Mouse (Mus musculus): ENCODE results near the gene Ipo7. TPM values are rescaled to one million over a fixed set of nuclear protein-coding genes. Genes with fewer than 3 reads are reported as not detected.

Gene Ipo7
- total RNA-seq, 2 experiments from 2014 or later = 73.0 to 158 TPM

DNA sequence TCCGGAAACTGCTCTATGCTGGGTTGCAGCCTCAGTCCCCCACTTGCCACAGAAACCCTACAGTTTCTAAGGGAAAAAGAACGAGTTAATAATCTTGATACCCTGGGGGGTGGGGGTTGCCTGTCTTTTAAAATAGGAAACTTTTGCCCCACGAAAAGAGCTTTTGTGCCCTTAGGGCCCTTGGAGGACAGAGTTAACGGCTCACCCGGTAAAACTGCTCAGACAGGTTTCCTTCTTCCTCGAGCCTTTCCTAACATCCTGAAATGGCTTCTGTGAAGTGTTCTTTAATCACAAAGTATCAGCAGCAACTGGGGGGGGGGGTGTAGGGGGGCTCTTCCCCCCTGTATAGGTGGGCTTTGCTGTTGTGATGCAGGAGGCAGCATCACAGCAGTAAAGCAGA, 82.8 kb downstream of the Ipo7 start:
- no peak for ATAC-seq (ENCODE audit: poor library complexity, severe bottlenecking)

DNA sequence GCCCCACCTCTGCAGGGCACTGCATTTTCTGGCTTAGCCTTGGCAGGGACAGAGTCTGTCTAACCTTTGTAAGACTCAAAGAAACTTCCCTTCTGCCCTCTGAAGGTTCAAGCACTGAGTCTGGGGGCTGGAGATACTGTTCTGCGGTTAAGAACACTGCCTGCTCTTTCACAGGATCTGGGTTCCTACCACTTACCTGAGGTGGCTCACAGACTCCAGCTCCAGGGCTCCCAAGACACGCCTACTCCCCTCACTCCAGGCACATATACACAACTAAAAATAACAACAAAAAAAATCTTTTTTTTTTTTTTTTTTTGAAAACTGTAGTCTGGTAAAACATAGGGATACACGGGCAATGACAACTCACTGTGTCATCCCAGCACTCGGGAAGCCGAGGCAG, 83.2 kb downstream of the Ipo7 start:
- ATAC-seq (ENCODE audit: poor library complexity, severe bottlenecking) = no peak

DNA sequence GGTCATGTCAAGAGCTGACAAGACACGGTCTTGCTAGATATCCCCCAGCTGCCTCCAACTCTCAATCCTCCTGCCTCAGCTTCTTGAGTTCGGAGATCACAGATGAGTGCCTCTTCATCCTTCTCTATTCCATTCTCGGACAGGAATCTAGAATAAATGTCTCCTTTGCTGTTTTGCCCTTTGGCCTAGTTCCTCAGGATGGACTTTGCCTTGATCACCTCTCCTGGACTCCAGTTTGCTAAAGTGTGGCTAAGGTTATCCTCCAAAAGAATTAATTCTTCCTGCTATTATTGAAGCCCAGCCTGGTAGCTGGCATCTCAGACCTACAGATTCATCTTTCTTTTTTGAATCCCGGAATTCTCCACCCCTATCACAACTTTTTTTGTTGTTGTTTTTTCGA, 87.0 kb downstream of the Ipo7 start:
- no peak for ATAC-seq (ENCODE audit: poor library complexity, severe bottlenecking)

Other genes starting within 250 kb of the Ipo7 start
- gene Nrip3, start 236.2 kb upstream of the Ipo7 start, total RNA-seq (2015) = 0.04 TPM in 1 of 2 replicates, not detected in the other
- gene Nrip3, start 236.2 kb upstream of the Ipo7 start, total RNA-seq (2017) = not detected in 2 replicates
- not detected in 2 replicates for gene Scube2, start 152.6 kb upstream of the Ipo7 start, total RNA-seq (2015)
- not detected in 2 replicates for gene Scube2, start 152.6 kb upstream of the Ipo7 start, total RNA-seq (2017)
- 152 and 157 TPM in 2 replicates for gene Dennd5a, start 57.8 kb upstream of the Ipo7 start, total RNA-seq (2015)
- 102 and 128 TPM in 2 replicates for gene Dennd5a, start 57.8 kb upstream of the Ipo7 start, total RNA-seq (2017)
- 34.0 and 38.7 TPM in 2 replicates for gene Tmem41b, start 31.3 kb upstream of the Ipo7 start, total RNA-seq (2015)
- 31.5 and 40.0 TPM in 2 replicates for gene Tmem41b, start 31.3 kb upstream of the Ipo7 start, total RNA-seq (2017)
- 29.3 and 30.8 TPM in 2 replicates for gene Zfp143, start 42.9 kb downstream of the Ipo7 start, total RNA-seq (2015)
- gene Zfp143, start 42.9 kb downstream of the Ipo7 start, total RNA-seq (2017) = 39.9 and 44.9 TPM in 2 replicates
- gene Wee1, start 103.8 kb downstream of the Ipo7 start, total RNA-seq (2015) = 34.9 and 35.7 TPM in 2 replicates
- 17.7 and 21.5 TPM in 2 replicates for gene Wee1, start 103.8 kb downstream of the Ipo7 start, total RNA-seq (2017)
- gene Swap70, start 203.4 kb downstream of the Ipo7 start, total RNA-seq (2015) = 29.5 and 33.6 TPM in 2 replicates
- 67.6 and 73.0 TPM in 2 replicates for gene Swap70, start 203.4 kb downstream of the Ipo7 start, total RNA-seq (2017)